Mouse (Mus musculus): ENCODE results near the gene Pim1. TPM values are rescaled to one million over a fixed set of nuclear protein-coding genes. Genes with fewer than 3 reads are reported as not detected.
A peak's percentile ranks its signal among the peaks of the same experiment; 100 is the strongest.

The Pim1 gene
- polyA plus RNA-seq (2015; fragmentation: Nextera tagmentation; extraction: Ambion mirVana): 35.6 and 57.1 TPM in 2 replicates

GRCm38 (mm10) chr17:29490713-29491581, at the start of gene Pim1:
TSS of gene Pim1 (plus strand) at chr17:29490753.
- no peak; the same call in 1 of the 2 replicates for ATAC-seq
- peak within 1 kb of the TSS; percentile 99 for H3K27ac ChIP-seq (ENCODE audit: low read depth)
- no peaks in the 10 kb centered on the region for H3K9me3 ChIP-seq (ENCODE audit: low read length)
- TF ChIP-seq EP300 (IDR thresholded peaks at IDR 0.05; ENCODE audit: low read depth) (no peak), CTCF (IDR thresholded peaks at IDR 0.05; ENCODE audit: low read depth) (no peak)
- peak within 1 kb of the TSS; percentile 96 for H3K4me3 ChIP-seq (ENCODE audit: low read depth, low read length)
- H3K27me3 ChIP-seq (ENCODE audit: insufficient read depth, low read length): no peaks in the 10 kb centered on the region
- DNase-seq: no peak
- under 1% methylated on average over 75 of the region's 99 CpGs for WGBS (ENCODE audit: insufficient replicate concordance)
- peak within 1 kb of the TSS; percentile 89 for H3K4me2 ChIP-seq (ENCODE audit: low read depth, low read length)
- peaks cover 31% of the 10 kb centered on the region for H3K36me3 ChIP-seq (replicated peaks; ENCODE audit: insufficient read depth, low read length)
- H3K4me1 ChIP-seq (ENCODE audit: insufficient read depth): peaks cover 31% of the 10 kb centered on the region
- peak within 1 kb of the TSS; percentile 100 for H3K9ac ChIP-seq (replicated peaks)

- Histone ChIP-seq H3K4me1 (ENCODE audit: insufficient read depth) (peaks cover 67% of the 10 kb centered on the region), H3K4me3 (ENCODE audit: low read depth, low read length) (no peak overlapping the region), H3K9me3 (ENCODE audit: low read length) (no peaks in the 10 kb centered on the region), H3K27ac (ENCODE audit: low read depth) (peak overlapping the region; percentile 90), H3K9ac (replicated peaks) (peak overlapping the region; percentile 26; the same call in 1 of the 2 replicates), H3K27me3 (ENCODE audit: insufficient read depth, low read length) (no peaks in the 10 kb centered on the region), H3K36me3 (replicated peaks; ENCODE audit: insufficient read depth, low read length) (no peaks in the 10 kb centered on the region), H3K4me2 (ENCODE audit: low read depth, low read length) (peak overlapping the region; percentile 4; the same call in 1 of the 2 replicates)
- TF ChIP-seq EP300 (IDR thresholded peaks at IDR 0.05; ENCODE audit: low read depth): no peak
- TF ChIP-seq CTCF (IDR thresholded peaks at IDR 0.05; ENCODE audit: low read depth): no peak
- WGBS (ENCODE audit: insufficient replicate concordance): 50% methylated on average over 4 of the region's 4 CpGs
- DNase-seq: no peak
- ATAC-seq: no peak
Observed at GRCm38 (mm10) chr17:29441562-29441961, 49.0 kb upstream of the Pim1 start.

- Histone ChIP-seq H3K4me2 (ENCODE audit: low read depth, low read length) (no peak overlapping the region; the same call in 1 of the 2 replicates), H3K4me3 (ENCODE audit: low read depth, low read length) (no peak overlapping the region), H3K27me3 (ENCODE audit: insufficient read depth, low read length) (no peaks in the 10 kb centered on the region), H3K27ac (ENCODE audit: low read depth) (peak overlapping the region; percentile 90), H3K36me3 (replicated peaks; ENCODE audit: insufficient read depth, low read length) (no peaks in the 10 kb centered on the region), H3K9ac (replicated peaks) (peak overlapping the region; percentile 26; the same call in 1 of the 2 replicates), H3K4me1 (ENCODE audit: insufficient read depth) (peaks cover 70% of the 10 kb centered on the region), H3K9me3 (ENCODE audit: low read length) (no peaks in the 10 kb centered on the region)
- 36% methylated on average over 7 of the region's 7 CpGs for WGBS (ENCODE audit: insufficient replicate concordance)
- ATAC-seq (no peak), DNase-seq (no peak)
- TF ChIP-seq CTCF (IDR thresholded peaks at IDR 0.05; ENCODE audit: low read depth) (no peak), EP300 (IDR thresholded peaks at IDR 0.05; ENCODE audit: low read depth) (no peak)
Observed at GRCm38 (mm10) chr17:29442131-29442557, 48.4 kb upstream of the Pim1 start.

GRCm38 (mm10) chr17:29443724-29444123, 46.8 kb upstream of the Pim1 start:
- peak overlapping the region; percentile 38 for H3K4me2 ChIP-seq (ENCODE audit: low read depth, low read length)
- no peak overlapping the region for H3K4me3 ChIP-seq (ENCODE audit: low read depth, low read length)
- DNase-seq (peak; percentile 74), ATAC-seq (peak; percentile 80)
- H3K4me1 ChIP-seq (ENCODE audit: insufficient read depth): peaks cover 81% of the 10 kb centered on the region
- TF ChIP-seq EP300 (IDR thresholded peaks at IDR 0.05; ENCODE audit: low read depth) (peak; percentile 99), CTCF (IDR thresholded peaks at IDR 0.05; ENCODE audit: low read depth) (no peak)
- H3K27me3 ChIP-seq (ENCODE audit: insufficient read depth, low read length): no peaks in the 10 kb centered on the region
- no peaks in the 10 kb centered on the region for H3K9me3 ChIP-seq (ENCODE audit: low read length)
- peak overlapping the region; percentile 90 for H3K27ac ChIP-seq (ENCODE audit: low read depth)
- peak overlapping the region; percentile 54; the same call in 1 of the 2 replicates for H3K9ac ChIP-seq (replicated peaks)
- WGBS (ENCODE audit: insufficient replicate concordance): 57% methylated on average over 4 of the region's 4 CpGs
- H3K36me3 ChIP-seq (replicated peaks; ENCODE audit: insufficient read depth, low read length): no peaks in the 10 kb centered on the region

GRCm38 (mm10) chr17:29445072-29445471, 45.5 kb upstream of the Pim1 start:
- 36% methylated on average over 8 of the region's 8 CpGs for WGBS (ENCODE audit: insufficient replicate concordance)
- Histone ChIP-seq H3K27ac (ENCODE audit: low read depth) (peak overlapping the region; percentile 90), H3K9me3 (ENCODE audit: low read length) (no peaks in the 10 kb centered on the region), H3K36me3 (replicated peaks; ENCODE audit: insufficient read depth, low read length) (no peaks in the 10 kb centered on the region), H3K9ac (replicated peaks) (peak overlapping the region; percentile 54), H3K4me1 (ENCODE audit: insufficient read depth) (peaks cover 68% of the 10 kb centered on the region), H3K4me3 (ENCODE audit: low read depth, low read length) (0 out of 2 replicates have a peak overlapping the region, but pooled peaks have one; percentile 1), H3K27me3 (ENCODE audit: insufficient read depth, low read length) (no peaks in the 10 kb centered on the region), H3K4me2 (ENCODE audit: low read depth, low read length) (peak overlapping the region; percentile 38)
- peak; percentile 35; the same call in 1 of the 2 replicates for TF ChIP-seq EP300 (IDR thresholded peaks at IDR 0.05; ENCODE audit: low read depth)
- TF ChIP-seq CTCF (IDR thresholded peaks at IDR 0.05; ENCODE audit: low read depth): no peak
- ATAC-seq (no peak), DNase-seq (no peak)

- no peaks in the 10 kb centered on the region for H3K9me3 ChIP-seq (ENCODE audit: low read length)
- peak; percentile 83 for ATAC-seq
- no peak overlapping the region for H3K9ac ChIP-seq (replicated peaks)
- DNase-seq: peak; percentile 81
- 43% methylated on average over 3 of the region's 3 CpGs for WGBS (ENCODE audit: insufficient replicate concordance)
- no peaks in the 10 kb centered on the region for H3K36me3 ChIP-seq (replicated peaks; ENCODE audit: insufficient read depth, low read length)
- no peak overlapping the region for H3K4me2 ChIP-seq (ENCODE audit: low read depth, low read length)
- H3K4me1 ChIP-seq (ENCODE audit: insufficient read depth): peaks cover 52% of the 10 kb centered on the region
- no peak overlapping the region for H3K4me3 ChIP-seq (ENCODE audit: low read depth, low read length)
- TF ChIP-seq CTCF (IDR thresholded peaks at IDR 0.05; ENCODE audit: low read depth) (no peak), EP300 (IDR thresholded peaks at IDR 0.05; ENCODE audit: low read depth) (peak; percentile 99)
- no peaks in the 10 kb centered on the region for H3K27me3 ChIP-seq (ENCODE audit: insufficient read depth, low read length)
- peak overlapping the region; percentile 82 for H3K27ac ChIP-seq (ENCODE audit: low read depth)
Observed at GRCm38 (mm10) chr17:29447323-29447722, 43.2 kb upstream of the Pim1 start.

Measured in liver, postnatal 0 days (tissue).